Mouse (Mus musculus): ENCODE data around the gene Susd6. TPM values are rescaled to one million over a fixed set of nuclear protein-coding genes. Genes with fewer than 3 reads are reported as not detected.

The Susd6 gene
- total RNA-seq, 2 experiments from 2014 or later: 48.2 to 56.2 TPM

DNA sequence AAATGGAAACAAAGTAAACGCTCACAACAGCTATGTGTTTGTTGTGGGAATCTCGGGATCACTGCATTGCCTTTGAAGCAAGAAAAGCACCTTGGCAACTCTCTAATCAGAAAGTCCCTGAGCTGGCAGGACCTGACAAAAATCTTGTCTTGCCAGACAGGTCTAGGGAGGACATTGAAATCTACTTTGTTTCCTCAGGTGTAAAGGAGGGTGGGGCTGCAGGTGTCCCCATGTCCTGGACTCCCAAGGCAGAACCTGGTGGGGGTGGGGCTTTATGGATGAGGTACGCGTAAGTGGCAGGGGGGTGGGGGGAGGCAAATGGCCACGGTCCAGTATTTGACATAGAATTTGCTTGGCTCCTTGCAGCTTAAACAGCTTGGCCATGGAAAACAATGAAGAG lies 133.3 kb downstream of the Susd6 start:
- DNase-seq (ENCODE audit: low spot score in 2 of 2): no peak

DNA sequence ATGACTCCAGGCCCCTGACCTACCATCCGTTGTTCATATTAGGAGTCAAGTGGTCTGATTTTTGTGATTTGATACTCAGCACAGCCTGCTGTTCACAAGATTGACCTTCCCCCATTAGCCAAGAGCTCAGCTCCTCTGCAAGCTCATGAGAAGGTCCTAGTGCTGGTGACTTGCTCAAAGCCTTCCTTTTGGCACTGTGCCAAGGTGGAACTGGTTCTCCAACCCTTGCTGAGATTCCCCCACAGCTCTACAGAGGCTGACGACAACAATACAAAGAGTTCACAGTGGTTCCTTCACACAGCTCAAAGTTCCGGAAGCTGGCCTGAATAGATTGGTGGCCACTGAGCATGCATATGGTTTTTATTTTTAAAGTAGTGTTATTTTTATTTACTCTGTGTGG lies 133.9 kb downstream of the Susd6 start:
- no peak for DNase-seq (ENCODE audit: low spot score in 2 of 2)

- DNase-seq (ENCODE audit: low spot score in 2 of 2): no peak
These were observed 135.6 kb downstream of the Susd6 start for GRCm38 (mm10) chr12:80925919-80926318.

DNA sequence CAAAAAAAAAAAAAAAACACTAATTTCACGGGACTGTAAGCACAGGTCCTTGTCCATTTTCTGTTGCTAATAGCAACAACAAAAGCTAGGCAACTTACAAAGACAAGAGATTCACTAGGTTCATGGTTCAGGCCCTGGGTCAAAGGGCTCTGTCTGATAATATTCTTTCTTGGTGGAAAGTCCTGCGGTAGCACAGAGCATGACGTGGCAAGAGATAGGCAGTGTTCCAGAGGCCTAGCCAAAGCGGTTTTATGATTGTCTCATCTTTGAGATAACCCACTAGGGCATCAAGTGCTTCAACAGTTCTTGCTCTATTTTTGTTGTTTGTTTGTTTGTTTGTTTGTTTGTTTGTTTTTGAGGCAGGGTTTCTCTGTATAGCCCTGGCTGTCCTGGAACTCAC lies 136.2 kb downstream of the Susd6 start:
- no peak for DNase-seq (ENCODE audit: low spot score in 2 of 2)

- DNase-seq (ENCODE audit: low spot score in 2 of 2): no peak
These were observed 137.2 kb downstream of the Susd6 start for GRCm38 (mm10) chr12:80927518-80927917.

DNA sequence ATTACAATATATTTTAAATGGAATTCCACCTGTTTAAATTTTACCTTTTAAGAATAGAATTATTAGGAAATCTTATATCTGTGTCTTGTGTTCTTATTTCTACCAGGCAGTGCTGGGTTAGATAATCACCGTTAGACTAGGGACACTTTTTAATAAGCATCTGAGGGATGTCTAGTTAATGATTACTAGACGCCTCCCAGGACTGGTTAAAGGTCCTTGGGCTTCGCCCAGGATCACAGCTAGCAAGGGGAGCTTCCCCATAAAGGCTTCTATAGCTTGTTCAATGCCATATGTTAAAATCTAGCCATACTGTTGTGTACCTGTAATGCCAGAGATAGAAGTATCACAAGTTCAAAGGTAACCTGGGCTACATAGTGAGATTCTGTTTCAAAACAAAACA lies 138.6 kb downstream of the Susd6 start:
- no peak for DNase-seq (ENCODE audit: low spot score in 2 of 2)

DNA sequence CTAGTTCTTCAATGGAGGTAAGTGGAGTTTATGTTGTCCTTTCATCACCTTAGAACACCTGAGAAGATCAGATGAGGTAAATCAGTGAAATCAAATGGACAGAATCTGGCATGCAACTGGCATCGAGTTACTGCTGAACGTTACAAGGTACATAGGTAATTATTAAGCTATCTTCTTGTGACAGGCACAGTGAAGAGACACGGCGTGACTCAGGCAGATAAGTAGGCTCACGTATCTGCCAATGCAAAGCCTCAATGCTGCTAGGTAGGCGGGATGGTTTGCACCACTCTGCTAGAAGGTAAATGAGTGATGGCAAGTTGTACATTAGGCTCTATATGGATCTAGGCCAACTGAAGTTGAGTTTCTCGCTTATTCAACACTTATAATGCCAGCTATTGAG lies 139.8 kb downstream of the Susd6 start:
- DNase-seq (ENCODE audit: low spot score in 2 of 2): no peak

Other genes with a start within 250 kb of the Susd6 start
- gene Slc39a9, start 146.6 kb upstream of the Susd6 start, total RNA-seq (2021): 10 to 100 TPM; 39.8 to 50.0 TPM
- 10 to 100 TPM; 41.4 to 54.2 TPM for gene Erh, start 146.2 kb upstream of the Susd6 start, total RNA-seq (2021)
- not detected for gene Plekhd1, start 97.9 kb upstream of the Susd6 start, total RNA-seq (2021)
- not detected for gene Ccdc177, start 29.8 kb upstream of the Susd6 start, total RNA-seq (2021)
- 100 to 1,000 TPM; 245 to 319 TPM for gene Srsf5, start 155.0 kb downstream of the Susd6 start, total RNA-seq (2021)
- gene Slc10a1, start 178.2 kb downstream of the Susd6 start, total RNA-seq (2021): not detected
- gene Smoc1, start 236.3 kb downstream of the Susd6 start, total RNA-seq (2021): 100 to 1,000 TPM; 101 to 131 TPM

Data from adrenal gland, adult 18-20 months (tissue).